Mouse (Mus musculus) CD4-positive, CD25-positive, alpha-beta regulatory T cell, adult 2 months (primary cell): ENCODE data around the gene Rpn2.

Experiments
- DNase-seq: peaks from one replicate; pipeline ENCODE4 v3.0.0-alpha.2; 2012; ENCODE audit warnings: low read depth, low spot score

The Rpn2 gene

DNA sequence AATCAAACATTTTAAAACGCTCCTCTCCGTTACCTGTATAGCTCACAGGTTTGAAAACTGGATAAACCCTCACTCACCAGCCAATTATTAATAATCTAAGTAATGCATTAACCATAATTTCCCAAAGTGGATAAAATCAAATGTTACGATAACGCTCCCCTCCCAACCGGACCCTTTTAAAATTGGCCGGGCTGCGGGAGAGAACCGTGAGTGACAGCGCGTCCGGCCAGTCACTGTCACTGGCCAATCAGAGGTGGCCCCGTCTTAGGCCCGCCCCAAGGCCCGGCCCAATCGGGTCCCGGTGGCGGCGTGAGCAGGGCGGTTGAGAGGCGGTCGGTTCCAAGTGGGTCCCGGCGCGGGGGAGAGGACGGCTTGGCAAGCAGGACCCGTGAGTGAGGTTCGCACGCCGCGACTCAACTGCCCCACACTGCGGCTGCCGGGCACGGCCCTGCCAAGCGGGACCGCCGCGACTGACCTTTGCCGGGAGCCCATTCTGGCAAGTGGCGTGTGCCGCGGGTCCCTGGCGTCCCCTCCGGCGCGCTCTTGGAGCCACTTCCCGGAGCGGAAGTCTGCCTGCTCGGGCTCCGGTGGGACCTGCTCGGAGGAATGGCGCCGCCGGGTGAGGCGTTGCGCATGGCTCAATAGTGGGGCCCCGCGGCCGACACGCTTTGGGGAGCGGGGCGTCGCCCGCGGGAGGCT is at the start of gene Rpn2:
TSS of gene Rpn2 (plus strand) at position 301 of the 699 bp plus-strand sequence.
- peak; percentile 96 for DNase-seq

GRCm38 (mm10) chr2:157235946-157236345 is 42.9 kb upstream of the Rpn2 start:
- no peak for DNase-seq

DNA sequence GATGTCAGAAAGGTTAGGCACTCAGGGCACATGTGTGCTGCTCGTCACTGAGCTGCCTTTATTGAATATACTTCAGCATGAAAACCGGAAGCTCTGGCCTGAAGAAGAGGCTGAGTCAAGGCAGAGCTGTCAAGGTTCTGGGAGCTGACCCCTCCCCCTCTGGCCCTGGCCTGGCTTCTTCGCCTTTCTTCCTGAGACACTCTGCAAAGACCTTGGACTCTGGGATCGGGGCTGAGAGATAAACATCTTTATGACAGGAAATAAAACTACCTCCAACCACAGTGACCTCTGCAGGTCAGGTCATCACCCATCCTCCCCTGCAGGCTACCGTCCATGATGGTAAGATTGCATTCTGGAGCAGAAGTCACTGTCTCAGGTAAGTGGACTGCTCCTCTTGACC is 33.8 kb upstream of the Rpn2 start:
- DNase-seq = no peak

- DNase-seq = no peak
Observed at GRCm38 (mm10) chr2:157245603-157246002, 33.2 kb upstream of the Rpn2 start.

- no peak for DNase-seq
Observed at GRCm38 (mm10) chr2:157248111-157248510, 30.7 kb upstream of the Rpn2 start.

DNA sequence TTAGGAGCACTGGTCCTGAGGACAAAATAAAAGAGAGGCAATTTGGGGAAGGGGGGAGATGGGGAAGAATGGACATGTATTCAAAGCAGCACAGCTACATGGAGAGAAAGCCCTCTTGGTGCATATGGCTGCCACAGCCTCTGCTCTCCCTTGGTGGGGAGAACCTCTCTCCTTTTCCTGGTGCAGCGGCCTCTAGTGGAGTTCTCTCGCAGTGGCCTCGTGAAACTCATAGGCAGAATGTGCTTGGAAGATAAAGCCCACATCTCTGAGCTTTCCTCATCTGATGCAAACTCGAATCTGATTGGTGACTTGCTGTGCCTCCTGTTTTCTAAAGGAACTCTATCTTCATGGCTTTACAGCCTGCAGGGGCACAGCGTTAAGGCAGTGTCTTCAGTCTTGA is 19.1 kb upstream of the Rpn2 start:
- DNase-seq = peak; percentile 79

- no peak for DNase-seq
Observed at GRCm38 (mm10) chr2:157261930-157262329, 16.9 kb upstream of the Rpn2 start.

- DNase-seq = no peak
Observed at GRCm38 (mm10) chr2:157262506-157262905, 16.3 kb upstream of the Rpn2 start.

DNA sequence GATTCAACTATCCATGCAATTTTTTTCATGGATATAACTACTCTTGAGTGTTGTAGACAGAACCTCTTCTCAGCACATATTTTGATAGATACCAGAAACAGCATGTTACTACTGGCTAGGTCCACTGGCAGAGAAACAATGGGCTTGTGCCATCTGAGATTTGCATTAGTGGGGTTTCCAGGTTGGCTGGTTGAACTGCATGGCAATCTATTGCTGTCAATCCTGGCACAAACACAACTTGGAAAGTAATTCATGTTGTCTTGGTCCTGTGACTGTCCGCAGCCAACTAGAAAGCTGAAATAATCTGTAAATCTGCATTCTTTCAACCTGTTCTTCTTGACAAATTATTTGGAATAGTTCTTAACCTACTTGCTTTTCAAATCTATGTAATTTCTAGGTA is 15.7 kb upstream of the Rpn2 start:
- no peak for DNase-seq

DNA sequence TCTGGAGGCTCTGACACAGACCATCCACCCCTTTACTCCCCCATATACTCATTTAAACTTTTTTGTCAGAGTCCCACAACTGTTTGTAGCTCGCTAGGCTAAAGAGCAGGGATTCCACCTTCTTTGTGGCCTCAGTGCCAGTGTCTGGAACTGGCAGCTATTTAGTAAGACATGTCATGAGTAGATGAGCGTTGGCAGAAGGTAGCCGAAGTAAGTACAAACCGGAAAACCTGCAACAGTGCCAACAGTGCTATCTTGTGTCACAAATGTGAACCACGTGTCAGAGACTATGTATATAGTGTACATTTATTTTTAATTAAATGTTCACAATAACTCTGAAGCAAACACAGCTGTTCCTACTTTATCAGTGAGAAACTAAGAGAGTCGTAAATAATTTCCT is 15.0 kb upstream of the Rpn2 start:
- no peak for DNase-seq

DNA sequence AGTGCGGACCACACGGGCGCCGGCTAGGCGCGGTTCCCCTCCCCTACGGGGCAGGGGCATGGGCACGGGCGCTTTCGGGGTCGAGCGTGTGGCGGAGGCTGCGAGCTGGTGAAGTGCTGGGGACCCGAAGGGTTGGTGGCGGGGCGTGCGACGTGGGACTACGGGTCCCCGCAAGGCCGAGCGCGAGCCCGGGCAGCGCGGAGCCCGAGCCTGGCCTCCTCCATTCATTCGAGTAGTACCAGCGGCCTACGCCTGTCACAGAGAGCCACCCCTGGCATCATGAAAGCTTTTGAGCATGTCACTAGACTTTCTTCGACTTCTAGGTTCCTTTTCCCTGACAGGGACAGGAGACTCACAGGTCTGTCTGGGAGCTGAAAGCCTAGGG is 591 bp downstream of the Rpn2 start, which contains the start of gene Mroh8:
TSS of gene Mroh8 (minus strand) at position 134 of the 385 bp plus-strand sequence.
- no peak for DNase-seq

GRCm38 (mm10) chr2:157283321-157283720 is 4.5 kb downstream of the Rpn2 start:
- no peak for DNase-seq

DNA sequence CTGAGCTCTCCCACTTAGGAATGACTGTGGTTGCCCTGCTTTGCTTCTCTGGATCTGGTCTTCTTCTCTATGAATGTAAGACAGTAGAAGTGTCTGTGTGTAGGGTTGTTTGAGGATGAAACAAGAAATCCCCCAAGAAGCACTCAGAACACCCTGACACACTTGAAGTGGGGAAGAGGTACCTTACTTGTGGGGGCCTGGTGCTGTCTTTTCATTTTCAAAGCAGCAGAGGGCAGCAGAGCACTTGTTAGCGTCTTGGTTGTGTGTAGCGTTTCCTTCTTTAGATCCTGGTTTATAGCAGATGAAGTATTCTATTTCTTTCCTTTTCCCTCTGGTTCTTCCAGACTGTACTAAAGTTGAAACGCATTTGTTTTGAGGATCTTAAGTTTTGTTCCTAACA is 8.7 kb downstream of the Rpn2 start:
- peak; percentile 75 for DNase-seq

GRCm38 (mm10) chr2:157288996-157289395 is 10.2 kb downstream of the Rpn2 start:
- no peak for DNase-seq

DNA sequence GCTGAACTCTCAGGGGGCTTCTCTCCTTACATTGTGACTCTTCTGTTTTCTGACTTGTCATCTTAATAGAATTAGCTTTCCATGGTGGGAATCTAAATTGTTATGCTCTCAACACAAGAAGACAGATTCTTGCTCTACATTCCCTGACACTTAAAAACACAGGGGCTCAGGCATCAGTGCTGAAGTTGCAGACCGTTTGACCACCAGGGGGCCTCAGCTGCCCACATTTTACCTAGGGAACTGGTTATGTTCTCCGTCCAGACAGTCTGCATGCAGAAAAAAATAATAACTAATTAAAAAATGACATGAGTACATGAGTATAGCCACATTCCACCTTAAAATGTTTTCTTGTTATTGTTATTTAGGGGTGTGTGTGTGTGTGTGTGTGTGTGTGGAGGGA is 13.3 kb downstream of the Rpn2 start:
- DNase-seq = peak; percentile 82

GRCm38 (mm10) chr2:157296105-157296689 is 17.4 kb downstream of the Rpn2 start:
- DNase-seq = no peak

GRCm38 (mm10) chr2:157300051-157300450 is 21.2 kb downstream of the Rpn2 start:
- no peak for DNase-seq

- no peak for DNase-seq
Observed at GRCm38 (mm10) chr2:157303096-157303495, 24.3 kb downstream of the Rpn2 start.

DNA sequence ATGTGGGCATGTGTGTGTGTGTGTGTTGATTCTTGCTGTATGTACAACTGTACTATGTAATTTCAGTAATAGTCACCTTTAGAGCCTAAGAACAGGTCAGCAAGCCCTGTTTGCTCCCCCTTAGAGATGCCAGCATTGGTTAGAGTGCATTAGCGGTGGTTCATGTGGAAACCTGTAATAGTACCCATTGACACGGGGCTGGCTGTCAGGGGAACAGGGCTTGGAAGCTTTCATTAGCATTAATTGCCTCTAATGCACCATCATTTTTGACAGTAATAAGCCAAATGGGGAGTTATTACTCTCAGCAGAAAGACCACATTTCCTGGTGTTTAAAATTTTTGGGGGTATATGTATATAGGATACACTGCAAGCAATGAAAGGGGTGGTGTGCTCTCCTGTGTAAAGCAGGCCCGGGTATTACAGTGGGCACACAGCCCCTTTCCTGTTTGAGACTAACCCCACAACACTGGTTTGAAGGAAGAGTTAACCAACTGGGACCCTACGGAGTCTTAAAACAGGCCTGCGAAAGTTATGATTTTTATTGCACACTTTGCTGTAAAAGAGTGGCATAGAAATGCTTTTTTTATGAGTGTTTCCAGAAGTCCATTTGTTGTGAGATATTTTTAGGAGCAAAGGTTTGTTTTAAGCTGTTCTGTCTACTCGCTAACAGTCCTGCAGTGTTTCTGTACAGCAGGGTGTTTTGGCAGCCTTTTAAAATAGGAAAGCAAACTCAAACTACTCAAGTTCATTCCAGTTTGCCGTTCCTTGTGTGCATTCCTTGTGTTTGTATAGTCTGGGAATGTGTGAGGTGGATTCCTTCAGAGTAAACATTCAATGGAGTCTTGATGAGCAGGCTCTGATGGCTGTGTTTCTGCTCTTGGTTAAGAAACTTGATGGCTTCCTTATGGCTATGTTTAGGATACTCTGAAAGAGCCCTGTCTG is 27.5 kb downstream of the Rpn2 start:
- no peak for DNase-seq

DNA sequence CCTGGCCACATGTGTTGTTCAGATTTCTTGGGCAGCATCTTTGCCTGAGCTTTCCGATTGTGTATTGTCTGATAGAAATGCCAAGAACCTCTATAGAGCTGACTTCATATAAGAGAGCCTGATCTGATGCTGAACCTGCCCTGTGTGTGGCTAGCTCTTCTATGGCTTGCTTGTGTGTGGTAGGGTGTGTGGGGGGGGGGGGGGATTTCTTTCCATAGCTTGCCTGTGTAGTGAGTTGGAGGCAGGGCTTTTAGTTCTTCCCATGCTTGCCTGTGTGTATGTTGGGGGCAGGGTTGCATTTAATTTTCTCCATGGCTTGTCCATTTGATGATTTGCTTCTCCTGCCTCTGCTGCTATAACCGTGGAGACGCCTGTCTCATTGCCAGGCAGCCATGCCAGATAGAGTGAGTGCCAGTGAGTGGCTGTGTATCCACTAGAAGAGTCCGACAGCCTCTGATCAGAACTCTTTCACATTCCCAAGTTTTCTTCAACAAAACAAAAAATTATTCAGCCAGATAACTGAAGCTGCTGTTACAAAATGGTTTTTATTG is 29.0 kb downstream of the Rpn2 start:
- no peak for DNase-seq

- no peak for DNase-seq
Observed at GRCm38 (mm10) chr2:157308273-157308917, 29.6 kb downstream of the Rpn2 start.

DNA sequence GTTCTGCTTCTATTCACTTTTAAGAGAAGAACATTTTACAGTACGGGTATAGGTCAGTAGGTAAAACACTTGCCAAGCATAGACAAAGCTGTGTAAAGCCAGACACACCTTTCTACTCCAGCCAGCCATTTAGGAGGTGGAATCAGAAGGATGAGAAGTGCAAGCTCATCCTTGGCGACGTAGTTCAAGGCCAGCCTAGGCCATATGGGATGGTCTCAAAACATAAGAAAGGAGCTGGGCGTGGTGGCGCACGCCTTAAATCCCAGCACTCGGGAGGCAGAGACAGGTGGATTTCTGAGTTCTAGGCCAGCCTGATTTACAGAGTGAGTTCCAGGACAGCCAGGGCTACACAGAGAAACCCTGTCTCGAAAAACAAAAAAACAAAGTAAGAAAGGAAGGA is 30.8 kb downstream of the Rpn2 start:
- DNase-seq = no peak
